Mouse (Mus musculus) midbrain, embryonic 13.5 days (tissue): ENCODE results near the gene Dcaf11. TPM values are rescaled to one million over a fixed set of nuclear protein-coding genes. Genes with fewer than 3 reads are reported as not detected.

Source experiments
- ATAC-seq: fragments of 200-750 bp; cut with Nextera tagmentation; 2 replicates; pipeline ENCODE4 v1.8.0; 2017; ENCODE audit warnings: mild to moderate bottlenecking, moderate TSS enrichment, moderate library complexity
- H3K27ac ChIP-seq: fragments of 300-500 bp; sonication (generic); 2 replicates; pipeline ENCODE4 v1.5.1; 2015; ENCODE audit warnings: inconsistent platforms, mild to moderate bottlenecking, moderate library complexity
- H3K27me3 ChIP-seq: fragments of 300-500 bp; sonication (generic); 2 replicates; pipeline ENCODE4 v1.6.1; 2015; ENCODE audit warnings: mild to moderate bottlenecking, inconsistent platforms
- H3K36me3 ChIP-seq: fragments of 300-500 bp; sonication (generic); 2 replicates; pipeline ENCODE4 v1.6.1; 2015; ENCODE audit warnings: mild to moderate bottlenecking, inconsistent platforms
- H3K4me1 ChIP-seq: fragments of 300-500 bp; sonication (generic); replicated peaks from 2 replicates; pipeline ENCODE4 v1.6.1; 2015; ENCODE audit warnings: inconsistent platforms
- H3K4me2 ChIP-seq: fragments of 300-500 bp; sonication (generic); replicated peaks from 2 replicates; pipeline ENCODE4 v1.6.1; 2015; ENCODE audit warnings: moderate library complexity, mild to moderate bottlenecking, inconsistent platforms
- H3K4me3 ChIP-seq: fragments of 300-500 bp; sonication (generic); replicated peaks from 2 replicates; pipeline ENCODE4 v1.5.1; 2015; ENCODE audit warnings: mild to moderate bottlenecking, inconsistent platforms
- H3K9ac ChIP-seq: fragments of 300-500 bp; sonication (generic); replicated peaks from 2 replicates; pipeline ENCODE4 v1.6.1; 2015; ENCODE audit warnings: mild to moderate bottlenecking, inconsistent platforms
- H3K9me3 ChIP-seq: fragments of 300-500 bp; sonication (generic); 2 replicates; pipeline ENCODE4 v1.6.1; 2016; ENCODE audit warnings: mild to moderate bottlenecking, inconsistent platforms
- WGBS: fragments of 180-500 bp; shearing (Covaris S2); methylation state at CpG from one replicate; pipeline ENCODE4 v1.1.7; 2015; 5-methylcytosine and 5-hydroxymethylcytosine counted together
- polyA plus RNA-seq: library from polyadenylated mRNA; unstranded; fragments of >200 nt; fragmentation: Nextera tagmentation; extraction: Ambion mirVana; gene quantifications from 2 replicates; pipeline ENCODE4 v1.2.1, GENCODE M21; 2015

Dcaf11 gene
- 126 and 134 TPM in 2 replicates for polyA plus RNA-seq

DNA sequence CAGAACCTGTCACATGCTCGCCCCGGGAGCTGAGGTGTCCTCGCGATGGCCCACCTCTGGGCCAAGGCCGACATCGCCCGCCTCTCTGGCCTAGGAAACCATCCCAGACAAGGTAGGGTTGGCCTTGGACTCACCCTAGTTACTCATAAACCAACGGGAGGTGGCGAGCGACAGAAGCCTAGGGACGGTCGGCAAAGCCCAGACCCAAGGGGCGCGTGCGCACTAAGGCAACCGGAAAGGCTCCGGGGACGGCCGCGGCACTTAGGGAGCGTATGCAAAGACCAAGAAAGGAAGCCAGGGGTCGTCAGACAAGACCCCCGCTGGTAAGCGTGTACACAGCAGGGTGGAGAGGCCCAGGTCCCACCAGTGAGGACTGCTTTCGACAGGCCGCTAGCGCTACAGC lies at the start of gene Dcaf11:
Dcaf11 (plus strand) TSS at position 208 of the 403 bp plus-strand sequence.
- Histone ChIP-seq H3K27ac (peak within 1 kb of the TSS; percentile 97), H3K36me3 (peaks cover 21% of the 10 kb centered on the region), H3K9me3 (no peaks in the 10 kb centered on the region), H3K4me2 (peak within 1 kb of the TSS; percentile 86), H3K4me1 (peaks cover 24% of the 10 kb centered on the region), H3K9ac (peak within 1 kb of the TSS; percentile 76), H3K27me3 (no peaks in the 10 kb centered on the region), H3K4me3 (peak within 1 kb of the TSS; percentile 56)
- ATAC-seq, result peak; percentile 87
- under 1% methylated on average over 27 of the region's 27 CpGs for WGBS

DNA sequence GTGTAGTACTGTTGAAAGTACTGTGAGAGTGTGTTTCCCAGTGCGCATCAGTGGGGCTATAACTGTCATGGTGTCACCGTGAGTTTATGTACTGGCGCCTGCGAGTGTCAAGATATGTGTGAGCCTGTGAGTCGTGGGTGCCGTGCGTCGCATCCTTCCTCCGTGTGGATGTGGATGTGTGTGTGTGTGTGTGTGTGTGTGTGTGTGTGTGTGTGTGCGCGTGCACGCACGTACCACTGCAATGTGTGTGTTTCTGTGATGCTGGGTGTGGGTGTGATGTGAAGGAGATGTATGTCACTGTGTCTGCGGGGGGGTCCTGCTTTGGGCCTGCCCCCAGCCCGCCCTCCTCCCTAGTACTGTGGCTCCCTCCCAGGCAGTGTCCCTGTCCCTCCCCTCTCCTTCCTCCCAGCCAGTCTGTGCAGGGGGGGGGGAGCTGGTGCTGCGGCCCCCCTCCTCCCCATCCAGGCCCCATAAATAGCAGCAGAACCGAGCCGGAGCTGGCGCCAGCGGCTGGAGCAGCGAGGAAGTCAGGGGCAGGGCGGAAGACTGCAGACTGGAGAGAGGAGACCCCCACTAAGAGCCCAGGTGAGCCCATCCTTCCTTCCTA lies 49.6 kb upstream of the Dcaf11 start, which contains the start of gene Cpne6:
Cpne6 (plus strand) TSS at position 321 of the 607 bp plus-strand sequence.
- ATAC-seq, result no peak
- no peak within 1 kb of the TSS for H3K4me2 ChIP-seq
- 81% methylated on average over 17 of the region's 22 CpGs for WGBS
- H3K27ac ChIP-seq, result no peak within 1 kb of the TSS
- H3K27me3 ChIP-seq, result no peaks in the 10 kb centered on the region
- H3K36me3 ChIP-seq, result peaks cover 18% of the 10 kb centered on the region; the same call in 1 of the 2 replicates
- no peak within 1 kb of the TSS for H3K9ac ChIP-seq
- no peak within 1 kb of the TSS for H3K4me3 ChIP-seq
- no peaks in the 10 kb centered on the region for H3K9me3 ChIP-seq
- peaks cover 18% of the 10 kb centered on the region for H3K4me1 ChIP-seq

GRCm38 (mm10) chr14:55511037-55511436 lies 48.8 kb upstream of the Dcaf11 start:
- H3K27me3 ChIP-seq, result no peaks in the 10 kb centered on the region
- 60% methylated on average over 7 of the region's 7 CpGs for WGBS
- ATAC-seq, result peak; percentile 39
- H3K9me3 ChIP-seq, result no peaks in the 10 kb centered on the region
- H3K4me3 ChIP-seq, result no peak overlapping the region
- no peak overlapping the region for H3K9ac ChIP-seq
- H3K4me1 ChIP-seq, result peaks cover 18% of the 10 kb centered on the region
- H3K4me2 ChIP-seq, result no peak overlapping the region
- H3K27ac ChIP-seq, result no peak overlapping the region
- H3K36me3 ChIP-seq, result peaks cover 18% of the 10 kb centered on the region; the same call in 1 of the 2 replicates

- no peaks in the 10 kb centered on the region for H3K9me3 ChIP-seq
- peaks cover 23% of the 10 kb centered on the region for H3K4me1 ChIP-seq
- no peak for ATAC-seq
- no peak overlapping the region for H3K4me3 ChIP-seq
- H3K27ac ChIP-seq, result no peak overlapping the region
- no peaks in the 10 kb centered on the region for H3K27me3 ChIP-seq
- no peak overlapping the region for H3K9ac ChIP-seq
- no peak overlapping the region for H3K4me2 ChIP-seq
- WGBS, result 74% methylated on average over 10 of the region's 10 CpGs
- H3K36me3 ChIP-seq, result no peaks in the 10 kb centered on the region
Measured at GRCm38 (mm10) chr14:55513927-55514326, 45.9 kb upstream of the Dcaf11 start.

DNA sequence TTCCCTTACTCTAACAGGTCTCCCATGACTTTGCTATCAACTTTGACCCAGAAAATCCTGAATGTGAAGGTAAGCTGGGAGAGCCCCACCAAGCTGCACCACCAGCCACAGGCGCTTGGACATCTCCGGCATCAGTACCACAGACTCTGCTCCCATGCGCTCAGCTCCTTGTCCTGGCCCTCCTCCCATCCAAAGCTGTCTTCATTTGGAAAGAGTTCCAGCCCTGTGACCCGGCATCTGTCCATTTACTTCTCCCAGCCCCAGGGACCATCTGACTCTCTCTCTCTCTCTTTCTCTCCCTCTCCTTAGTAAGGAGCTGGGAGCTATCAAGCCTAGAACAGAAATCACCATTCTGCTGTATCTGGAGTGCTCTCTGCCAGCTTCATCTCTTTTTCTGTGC lies 44.0 kb upstream of the Dcaf11 start:
- no peak overlapping the region for H3K4me3 ChIP-seq
- H3K27ac ChIP-seq, result no peak overlapping the region
- H3K4me2 ChIP-seq, result no peak overlapping the region
- no peak overlapping the region for H3K9ac ChIP-seq
- H3K36me3 ChIP-seq, result no peaks in the 10 kb centered on the region
- H3K9me3 ChIP-seq, result no peaks in the 10 kb centered on the region
- WGBS, result 82% methylated on average over 4 of the region's 4 CpGs
- no peak for ATAC-seq
- H3K27me3 ChIP-seq, result peaks cover 6% of the 10 kb centered on the region
- peaks cover 32% of the 10 kb centered on the region for H3K4me1 ChIP-seq

DNA sequence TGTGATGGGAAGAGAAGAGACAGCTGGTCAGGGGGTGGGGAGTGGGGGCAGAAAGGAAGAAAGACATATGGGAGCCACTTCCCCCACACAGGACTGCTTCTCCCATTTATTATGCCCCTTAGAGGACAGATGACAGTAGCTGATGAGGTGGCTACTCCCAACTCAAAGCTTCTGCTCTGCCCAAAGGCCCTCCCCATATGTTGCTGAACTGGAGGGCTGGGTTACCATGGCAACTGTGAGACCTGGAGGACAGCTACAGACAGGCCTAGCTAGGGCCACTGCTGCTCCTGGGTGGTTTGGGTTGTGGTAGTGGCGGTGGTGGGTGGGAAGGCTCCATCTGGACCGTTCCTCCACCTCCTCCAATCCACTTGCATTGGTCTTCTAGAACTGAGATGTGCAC lies 40.9 kb upstream of the Dcaf11 start:
- 20% methylated on average over 2 of the region's 2 CpGs for WGBS
- no peak overlapping the region; the same call in 1 of the 2 replicates for H3K27ac ChIP-seq
- peaks cover 29% of the 10 kb centered on the region for H3K4me1 ChIP-seq
- no peaks in the 10 kb centered on the region for H3K36me3 ChIP-seq
- H3K9ac ChIP-seq, result no peak overlapping the region
- no peaks in the 10 kb centered on the region for H3K9me3 ChIP-seq
- peak; percentile 74 for ATAC-seq
- peaks cover 24% of the 10 kb centered on the region for H3K27me3 ChIP-seq
- H3K4me2 ChIP-seq, result no peak overlapping the region
- no peak overlapping the region for H3K4me3 ChIP-seq

GRCm38 (mm10) chr14:55519604-55520003 lies 40.2 kb upstream of the Dcaf11 start:
- H3K4me1 ChIP-seq, result peaks cover 29% of the 10 kb centered on the region
- ATAC-seq, result no peak
- H3K4me2 ChIP-seq, result 0 out of 2 replicates have a peak overlapping the region, but pooled peaks have one; percentile 4
- H3K9me3 ChIP-seq, result no peaks in the 10 kb centered on the region
- H3K27me3 ChIP-seq, result peaks cover 24% of the 10 kb centered on the region
- H3K27ac ChIP-seq, result no peak overlapping the region
- no peak overlapping the region for H3K9ac ChIP-seq
- H3K36me3 ChIP-seq, result no peaks in the 10 kb centered on the region
- H3K4me3 ChIP-seq, result 0 out of 2 replicates have a peak overlapping the region, but pooled peaks have one; percentile 1
- 61% methylated on average over 4 of the region's 4 CpGs for WGBS

DNA sequence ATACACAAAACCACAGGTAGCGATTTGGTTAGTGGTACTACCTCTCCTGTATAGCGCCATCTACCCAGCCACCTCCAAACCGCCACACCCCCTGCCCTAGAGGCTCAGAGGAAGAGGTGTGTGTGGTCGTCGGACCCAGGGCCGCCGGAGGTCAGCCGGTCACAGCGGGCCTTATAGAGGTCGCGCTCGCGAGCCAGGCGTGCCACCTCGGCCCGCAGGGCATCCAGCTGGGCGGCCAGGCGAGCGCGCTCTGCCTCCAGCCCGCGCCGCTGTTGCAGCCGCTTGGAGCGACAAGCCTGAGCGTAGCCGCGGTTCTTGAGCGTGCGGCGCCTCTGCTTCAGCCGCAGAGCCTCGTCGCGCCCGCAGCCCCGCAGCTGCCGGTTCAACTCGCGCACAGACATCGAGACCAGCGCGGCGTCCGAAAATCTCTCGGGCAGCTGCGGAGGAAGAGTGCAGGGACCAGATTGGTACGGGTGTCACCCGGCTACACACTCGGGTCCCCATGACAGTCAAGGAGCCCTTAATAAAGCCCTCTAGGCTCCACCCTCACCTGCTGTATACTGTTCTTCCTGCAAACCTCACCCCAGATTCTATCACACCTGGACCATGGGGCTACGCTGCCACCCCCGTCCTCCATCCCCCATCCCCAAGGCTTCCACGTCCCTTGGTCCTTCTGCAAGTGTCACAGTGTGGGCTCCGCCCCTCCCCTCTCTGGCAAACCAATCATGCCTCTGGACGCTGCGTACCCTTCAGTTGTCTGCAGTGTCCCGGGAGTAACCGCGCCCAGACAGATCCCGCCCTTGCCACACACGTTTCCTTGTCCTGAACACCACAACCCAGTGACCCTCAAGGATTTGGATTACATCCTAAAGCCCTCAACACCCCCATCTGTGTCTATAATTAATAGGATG lies 39.1 kb upstream of the Dcaf11 start:
- peak overlapping the region; percentile 56 for H3K4me3 ChIP-seq
- H3K9me3 ChIP-seq, result no peaks in the 10 kb centered on the region
- peaks cover 29% of the 10 kb centered on the region for H3K4me1 ChIP-seq
- peak; percentile 76 for ATAC-seq
- peak overlapping the region; percentile 87 for H3K4me2 ChIP-seq
- H3K9ac ChIP-seq, result peak overlapping the region; percentile 72
- no peaks in the 10 kb centered on the region for H3K36me3 ChIP-seq
- WGBS, result under 1% methylated on average over 61 of the region's 61 CpGs
- peak overlapping the region; percentile 77 for H3K27ac ChIP-seq
- H3K27me3 ChIP-seq, result peaks cover 24% of the 10 kb centered on the region

DNA sequence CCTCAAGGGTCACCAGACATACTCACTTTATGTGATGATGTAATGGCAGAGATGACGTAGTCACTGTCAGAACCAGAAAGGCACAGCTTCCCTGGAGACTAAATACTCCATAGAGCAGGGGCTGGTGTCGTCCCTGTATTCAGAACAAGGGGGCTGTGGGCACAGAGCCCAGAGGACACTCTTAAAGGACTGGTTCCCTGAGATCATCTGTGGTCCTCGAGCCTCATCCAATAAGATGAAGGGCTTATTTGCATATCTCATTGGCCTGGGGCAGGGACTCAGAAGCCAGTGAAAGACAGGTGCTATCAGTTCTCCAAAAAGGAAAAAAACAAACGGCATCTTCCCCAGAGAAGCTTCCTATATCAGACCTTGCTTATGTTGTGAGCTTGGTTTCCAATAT lies 35.7 kb upstream of the Dcaf11 start:
- no peak overlapping the region for H3K27ac ChIP-seq
- no peaks in the 10 kb centered on the region for H3K36me3 ChIP-seq
- WGBS, result 60% methylated on average over 4 of the region's 4 CpGs
- peaks cover 25% of the 10 kb centered on the region for H3K27me3 ChIP-seq
- peaks cover 17% of the 10 kb centered on the region for H3K4me1 ChIP-seq
- H3K9ac ChIP-seq, result no peak overlapping the region
- ATAC-seq, result no peak
- no peaks in the 10 kb centered on the region for H3K9me3 ChIP-seq
- H3K4me2 ChIP-seq, result no peak overlapping the region
- H3K4me3 ChIP-seq, result no peak overlapping the region

GRCm38 (mm10) chr14:55524785-55525184 lies 35.0 kb upstream of the Dcaf11 start, which contains the start of gene Nrl:
Gene Nrl (minus strand): TSS chr14:55524981.
- H3K4me1 ChIP-seq, result peaks cover 10% of the 10 kb centered on the region
- H3K27ac ChIP-seq, result no peak within 1 kb of the TSS
- H3K9ac ChIP-seq, result no peak within 1 kb of the TSS
- 52% methylated on average over 8 of the region's 8 CpGs for WGBS
- H3K27me3 ChIP-seq, result peaks cover 26% of the 10 kb centered on the region
- no peaks in the 10 kb centered on the region for H3K9me3 ChIP-seq
- no peaks in the 10 kb centered on the region for H3K36me3 ChIP-seq
- no peak within 1 kb of the TSS for H3K4me3 ChIP-seq
- H3K4me2 ChIP-seq, result no peak within 1 kb of the TSS
- no peak for ATAC-seq

DNA sequence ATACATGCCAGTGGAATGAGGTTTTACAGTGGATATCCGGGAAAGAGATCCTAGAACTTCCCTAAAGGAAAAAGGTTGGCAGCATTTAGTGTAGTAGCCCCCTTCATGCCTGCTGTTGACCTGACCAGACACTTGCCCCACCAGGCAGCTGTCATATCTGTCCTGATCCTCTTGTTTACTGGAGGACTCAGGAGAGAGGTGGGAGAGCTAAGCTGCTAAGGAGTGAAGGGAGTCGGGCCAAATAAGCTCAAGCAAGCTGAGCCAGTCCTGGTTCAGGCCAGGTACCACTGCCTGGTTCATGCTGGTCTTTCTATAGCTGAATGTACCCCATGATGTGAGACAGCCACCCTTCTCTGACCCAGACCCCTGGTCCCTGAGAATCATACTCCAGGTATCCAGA lies 33.1 kb upstream of the Dcaf11 start:
- Histone ChIP-seq H3K4me1 (no peaks in the 10 kb centered on the region), H3K9ac (no peak overlapping the region), H3K9me3 (no peaks in the 10 kb centered on the region), H3K27me3 (peaks cover 25% of the 10 kb centered on the region), H3K4me2 (no peak overlapping the region), H3K27ac (no peak overlapping the region), H3K4me3 (no peak overlapping the region), H3K36me3 (no peaks in the 10 kb centered on the region)
- ATAC-seq, result no peak
- 81% methylated on average over 2 of the region's 2 CpGs for WGBS

DNA sequence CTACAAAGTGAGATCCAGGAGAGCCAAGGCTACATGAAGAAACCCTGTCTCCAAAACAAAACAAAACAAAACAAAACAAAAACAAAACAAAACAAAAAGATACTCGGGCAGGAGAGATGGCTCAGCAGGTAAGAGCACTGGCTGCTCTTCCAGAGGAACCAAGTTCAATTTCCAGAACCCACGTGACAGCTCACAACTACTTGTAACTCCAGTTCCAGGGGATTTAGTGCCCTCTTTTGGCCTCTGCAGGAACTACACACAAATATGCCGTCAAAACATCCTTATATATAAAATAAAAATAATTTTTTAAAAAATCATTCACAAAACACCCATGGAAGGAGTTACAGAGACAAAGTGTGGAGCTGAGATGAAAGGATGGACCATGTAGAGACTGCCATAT lies 31.9 kb upstream of the Dcaf11 start:
- WGBS, result 17% methylated on average over 3 of the region's 3 CpGs
- ATAC-seq, result no peak

More for the DNA sequence above, 31.9 kb upstream of the Dcaf11 start:
- Histone ChIP-seq H3K4me3 (no peak overlapping the region), H3K9ac (no peak overlapping the region), H3K27ac (no peak overlapping the region), H3K36me3 (no peaks in the 10 kb centered on the region), H3K4me2 (no peak overlapping the region), H3K9me3 (no peaks in the 10 kb centered on the region), H3K27me3 (peaks cover 18% of the 10 kb centered on the region), H3K4me1 (no peaks in the 10 kb centered on the region)
